Mouse (Mus musculus) MN1 (cell line): Measurements from ENCODE around the gene Kdf1.

ENCODE experiments used
- DNase-seq: peaks from one replicate; pipeline ENCODE4 v3.0.0-alpha.2; 2016; ENCODE audit warnings: low spot score

The Kdf1 gene

GRCm38 (mm10) chr4:133518601-133519368 lies at the start of gene Kdf1:
Kdf1 (plus strand) TSS chr4:133518963.
- DNase-seq: no peak

DNA sequence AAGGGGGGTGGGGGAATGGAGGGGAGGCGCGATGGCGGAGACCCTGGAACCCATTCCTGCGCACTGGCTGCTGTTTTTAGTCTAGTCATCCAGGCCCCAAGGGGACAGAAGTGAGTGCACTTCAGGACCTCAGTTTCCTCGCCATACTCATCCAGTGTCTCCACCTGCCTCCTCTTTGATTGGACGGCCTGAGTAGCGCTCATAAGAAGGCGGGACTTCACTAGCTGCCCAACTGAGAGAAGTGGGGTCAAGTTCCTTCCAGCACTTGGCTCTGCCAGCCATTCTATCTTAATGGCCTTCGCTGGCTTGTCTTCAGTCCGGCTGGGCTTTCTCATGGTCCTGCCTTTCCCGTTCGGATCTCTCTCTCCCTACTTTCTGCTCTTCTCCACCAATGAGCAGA lies 49.6 kb upstream of the Kdf1 start:
- no peak for DNase-seq

DNA sequence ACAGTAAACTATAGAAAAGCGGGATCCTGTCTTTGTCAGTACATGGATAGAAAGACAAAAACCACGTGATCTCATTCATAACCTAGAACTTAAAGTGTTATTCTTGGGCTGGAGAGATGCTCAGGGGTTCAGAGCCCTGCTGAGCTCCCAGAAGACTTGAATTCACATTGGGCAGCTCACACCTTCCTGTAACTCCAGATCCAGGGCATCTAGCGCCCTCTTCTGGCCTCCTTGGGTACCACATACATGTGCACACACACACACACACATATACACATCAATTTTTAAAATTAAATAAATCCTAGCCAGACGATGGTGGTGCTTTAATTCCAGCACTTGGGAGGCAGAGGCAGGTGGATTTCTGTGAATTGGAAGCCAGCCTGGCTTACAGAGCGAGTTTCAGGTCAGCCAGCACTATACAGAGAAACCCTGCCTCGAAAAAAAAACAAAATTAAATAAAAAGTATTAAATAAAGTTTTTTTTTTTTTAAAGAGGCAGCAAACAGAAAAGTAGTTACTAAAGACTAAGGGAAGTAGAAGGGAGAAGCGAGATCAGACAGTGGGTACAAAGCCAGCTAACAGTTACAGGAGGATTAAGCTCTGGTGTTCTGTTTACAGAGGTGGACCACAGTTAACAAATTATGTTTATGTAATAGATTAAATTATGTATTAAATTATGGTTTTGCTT lies 47.5 kb upstream of the Kdf1 start:
- DNase-seq: no peak

GRCm38 (mm10) chr4:133473833-133474232 lies 44.9 kb upstream of the Kdf1 start:
- no peak for DNase-seq

DNA sequence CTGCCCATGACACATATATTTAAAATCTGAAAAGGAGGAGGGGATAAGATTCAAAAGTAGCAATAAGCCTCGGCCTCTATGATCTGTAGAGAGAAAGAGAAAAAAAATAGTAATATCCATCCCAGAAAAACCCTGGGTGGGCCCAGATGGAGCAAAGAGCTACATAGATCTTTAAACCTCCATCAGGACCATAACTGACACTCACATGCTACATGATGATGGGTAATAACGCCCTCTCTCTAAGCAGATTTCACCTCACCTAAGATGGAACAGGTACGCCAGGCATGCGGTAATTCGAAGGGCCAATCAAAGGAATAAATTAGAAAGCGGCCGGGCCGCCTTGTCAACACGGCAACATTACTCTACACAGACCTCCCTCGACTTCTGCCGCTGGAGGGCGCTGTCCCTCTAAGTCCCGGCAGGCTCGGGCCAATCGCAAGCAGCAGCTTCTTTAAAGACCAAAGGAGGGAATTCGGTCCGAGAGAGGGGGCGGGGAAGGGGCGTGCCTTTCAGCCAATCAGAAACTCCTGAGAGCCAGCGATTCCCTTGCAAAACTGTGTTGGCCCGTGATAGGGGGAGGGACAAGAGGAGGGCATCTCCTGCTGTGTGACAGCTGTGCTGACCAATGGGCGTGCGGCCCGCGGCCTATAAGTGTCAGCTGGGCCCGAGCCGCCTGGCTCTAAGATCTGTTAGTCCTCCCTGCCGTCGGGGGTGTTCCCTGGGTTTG lies 39.1 kb upstream of the Kdf1 start, which contains the start of gene Tent5b:
TSS of gene Tent5b (plus strand) at position 675 of the 727 bp plus-strand sequence.
- DNase-seq: peak; percentile 99

DNA sequence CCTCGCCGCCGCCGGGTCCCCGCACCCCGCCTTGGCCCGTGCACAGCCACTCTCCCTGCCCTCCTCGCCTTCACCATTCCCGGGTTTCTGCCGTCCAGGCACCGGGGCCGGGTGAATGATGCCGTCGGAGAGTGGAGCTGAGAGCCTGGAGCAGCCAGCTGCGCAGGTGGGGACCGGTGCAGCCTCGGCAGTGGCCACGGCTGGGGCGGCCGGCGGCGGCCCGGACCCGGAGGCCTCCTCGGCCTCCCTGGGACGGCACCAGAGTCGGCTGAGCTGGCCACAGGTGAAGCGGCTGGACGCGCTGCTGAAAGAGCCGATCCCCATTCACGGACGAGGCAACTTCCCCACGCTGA lies 38.6 kb upstream of the Kdf1 start:
- DNase-seq: no peak

- DNase-seq: no peak
These were observed 38.0 kb upstream of the Kdf1 start for GRCm38 (mm10) chr4:133480754-133481153.

DNA sequence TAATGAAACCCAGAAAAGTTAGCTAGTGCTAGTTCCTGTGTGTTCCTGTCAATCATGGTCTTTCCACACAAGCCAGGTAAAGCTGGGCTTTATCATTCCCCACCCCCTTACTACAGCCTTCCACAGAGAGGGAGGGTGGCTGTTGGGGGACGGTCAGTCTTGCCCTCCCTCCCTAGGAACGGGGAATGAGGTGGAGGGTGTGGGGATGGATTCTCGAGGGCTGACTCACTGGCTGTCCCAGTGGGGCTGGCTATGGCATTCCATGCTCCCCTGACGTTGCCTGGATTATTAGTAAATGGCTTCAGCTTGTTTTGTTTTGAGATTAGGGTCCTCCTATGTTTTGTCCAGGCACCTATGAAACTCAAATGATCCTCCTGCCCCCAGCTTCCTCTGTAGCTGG lies 37.3 kb upstream of the Kdf1 start:
- DNase-seq: peak; percentile 29

DNA sequence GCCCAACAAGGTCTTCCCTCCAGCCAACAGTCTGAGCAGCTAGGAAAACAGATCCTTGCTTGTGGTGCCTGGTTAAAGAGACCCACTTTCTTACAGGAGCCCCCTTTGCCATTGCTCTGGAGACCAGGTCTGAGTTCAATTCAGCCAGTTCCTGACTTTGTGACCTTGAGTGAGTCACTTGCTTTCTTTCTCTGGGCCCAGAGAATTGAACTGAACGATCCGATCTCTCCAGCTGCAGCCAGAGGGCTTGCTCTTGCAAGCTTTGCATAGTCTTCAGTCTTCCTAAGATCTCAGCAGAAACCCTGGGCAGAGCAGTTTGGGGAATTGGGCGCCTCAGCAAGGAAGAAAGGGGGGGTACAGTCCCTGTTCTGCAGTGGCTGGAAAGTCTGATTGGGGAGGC lies 36.3 kb upstream of the Kdf1 start:
- DNase-seq: no peak

DNA sequence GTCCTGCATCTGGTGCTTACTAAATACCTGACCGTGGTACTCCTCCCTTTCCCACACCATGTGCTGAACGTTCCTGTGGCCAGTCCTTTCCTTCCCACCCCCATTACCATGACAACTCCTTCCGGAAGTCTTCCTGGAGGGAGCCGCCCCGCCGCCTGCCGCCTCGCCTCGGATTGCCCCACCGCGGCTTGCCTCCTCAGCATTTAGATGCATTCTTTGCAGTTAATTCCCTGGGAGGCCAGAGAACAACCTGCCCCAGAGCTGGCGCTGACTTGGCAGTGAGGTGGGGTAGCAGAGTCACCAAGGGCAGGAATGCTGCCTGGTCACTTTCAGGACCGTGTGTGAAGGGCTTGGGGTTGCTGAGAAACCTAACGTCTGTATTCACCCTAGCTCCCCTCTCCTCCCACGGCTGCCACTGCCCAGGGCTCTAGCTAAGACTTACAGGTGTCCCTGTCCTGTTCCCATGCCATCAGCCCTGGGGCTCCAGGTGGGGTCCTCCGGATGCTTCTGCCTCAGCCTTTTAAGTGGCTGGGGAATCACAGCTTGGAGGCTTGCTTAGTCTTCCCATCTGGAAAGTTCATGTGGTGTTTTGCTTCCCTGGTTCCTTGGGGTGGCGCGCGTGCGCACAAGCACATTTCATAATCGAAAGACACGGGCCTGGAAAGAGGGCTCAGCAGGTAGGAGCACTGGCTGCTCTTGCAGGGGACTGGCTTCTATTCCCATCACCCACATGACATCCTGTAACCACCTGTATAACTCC lies 34.3 kb upstream of the Kdf1 start:
- peak; percentile 52 for DNase-seq

DNA sequence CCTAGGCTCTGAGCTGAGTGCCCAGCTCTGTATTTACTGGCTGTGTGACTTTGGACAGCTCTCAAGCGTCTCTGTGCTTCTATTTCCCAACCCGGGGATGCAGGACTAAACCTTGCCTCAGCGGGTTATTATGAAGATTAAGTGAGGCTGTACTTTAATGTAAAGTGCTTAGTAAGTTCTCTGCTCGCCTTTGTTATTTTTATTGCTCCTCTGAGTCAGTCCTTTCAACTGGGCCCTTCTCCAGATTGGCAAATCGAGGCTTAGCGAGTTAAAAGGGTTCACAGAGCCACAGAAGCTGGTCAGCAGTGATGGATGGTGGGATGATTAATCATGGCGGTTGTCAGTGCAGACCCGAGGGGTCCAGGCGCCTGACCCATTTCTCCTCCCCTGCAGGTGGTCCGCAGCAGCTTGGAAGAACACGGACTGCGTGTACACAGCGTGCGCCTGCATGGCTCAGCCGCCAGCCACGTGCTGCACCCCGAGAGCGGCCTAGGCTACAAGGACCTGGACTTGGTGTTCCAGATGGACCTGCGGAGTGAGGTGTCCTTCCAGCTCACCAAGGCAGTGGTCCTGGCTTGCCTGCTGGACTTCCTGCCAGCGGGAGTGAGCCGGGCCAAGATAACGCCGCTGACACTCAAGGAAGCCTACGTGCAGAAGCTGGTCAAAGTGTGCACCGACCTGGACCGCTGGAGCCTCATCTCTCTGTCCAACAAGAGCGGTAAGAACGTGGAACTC lies 32.9 kb upstream of the Kdf1 start:
- no peak for DNase-seq

DNA sequence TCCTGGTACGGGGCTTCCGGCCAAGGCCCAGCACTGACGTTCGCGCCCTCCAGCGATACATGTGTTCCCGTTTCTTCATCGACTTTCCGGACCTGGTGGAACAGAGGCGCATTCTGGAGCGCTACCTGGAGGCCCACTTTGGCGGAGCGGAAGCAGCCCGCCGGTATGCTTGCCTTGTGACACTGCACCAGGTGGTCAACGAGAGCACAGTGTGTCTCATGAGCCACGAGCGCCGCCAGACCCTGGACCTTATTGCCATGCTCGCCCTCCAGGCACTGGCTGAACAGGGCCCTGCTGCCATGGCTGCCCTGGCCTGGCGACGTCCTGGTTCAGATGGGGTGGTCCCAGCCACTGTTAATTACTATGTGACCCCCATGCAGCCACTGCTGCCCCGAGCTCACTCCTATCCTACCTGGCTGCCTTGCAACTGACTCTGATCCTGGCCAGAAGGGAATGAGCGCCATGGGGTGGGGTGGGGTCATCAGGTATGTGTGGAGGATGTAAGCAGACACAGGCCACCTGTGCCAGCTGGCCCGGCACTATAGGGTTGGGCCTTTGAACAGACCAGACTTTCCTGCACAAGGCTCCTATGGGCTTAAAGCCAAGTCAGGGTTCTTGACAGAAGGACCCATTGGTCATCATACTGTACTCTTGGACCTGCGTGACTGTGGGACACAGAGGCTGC lies 31.9 kb upstream of the Kdf1 start:
- DNase-seq: no peak

GRCm38 (mm10) chr4:133488619-133489392 lies 30.0 kb upstream of the Kdf1 start:
- DNase-seq: no peak

DNA sequence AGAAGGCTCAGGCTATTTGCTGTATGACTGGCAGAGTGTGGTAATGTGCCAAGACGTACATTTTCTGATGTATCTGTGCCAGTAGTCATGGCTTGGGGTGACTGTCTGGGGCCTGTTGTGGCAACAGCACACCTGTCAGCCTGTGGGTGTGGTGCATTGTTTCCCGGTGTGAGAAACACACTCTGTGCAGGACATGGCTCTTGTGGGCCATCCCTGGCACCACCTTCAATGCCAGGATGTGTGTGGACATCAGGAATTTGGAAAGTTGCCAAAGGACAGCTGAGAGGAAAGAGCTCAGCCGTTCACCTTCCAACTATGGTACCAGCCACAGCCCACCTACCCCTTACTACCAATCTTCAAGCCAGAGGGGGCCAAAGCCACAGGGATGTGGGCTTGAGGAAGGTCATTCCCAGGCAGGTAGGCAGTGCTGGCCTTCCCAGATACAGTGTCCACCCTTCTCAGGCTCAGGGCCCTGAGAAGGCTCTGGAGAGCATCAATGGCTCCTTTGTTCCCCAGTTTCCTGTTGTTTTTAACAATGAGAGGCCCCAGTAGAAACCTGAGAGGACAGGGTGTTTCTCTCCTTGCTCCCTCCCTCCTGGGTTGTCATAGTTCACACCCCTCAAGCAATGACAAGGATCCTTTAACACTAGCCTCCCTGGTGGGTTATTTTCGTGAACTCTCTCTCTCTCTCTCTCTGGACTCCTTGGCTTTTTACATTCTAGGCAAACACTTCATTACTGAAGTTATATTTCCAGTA lies 29.1 kb upstream of the Kdf1 start:
- DNase-seq: peak; percentile 42

GRCm38 (mm10) chr4:133491800-133492199 lies 27.0 kb upstream of the Kdf1 start:
- DNase-seq: peak; percentile 56

DNA sequence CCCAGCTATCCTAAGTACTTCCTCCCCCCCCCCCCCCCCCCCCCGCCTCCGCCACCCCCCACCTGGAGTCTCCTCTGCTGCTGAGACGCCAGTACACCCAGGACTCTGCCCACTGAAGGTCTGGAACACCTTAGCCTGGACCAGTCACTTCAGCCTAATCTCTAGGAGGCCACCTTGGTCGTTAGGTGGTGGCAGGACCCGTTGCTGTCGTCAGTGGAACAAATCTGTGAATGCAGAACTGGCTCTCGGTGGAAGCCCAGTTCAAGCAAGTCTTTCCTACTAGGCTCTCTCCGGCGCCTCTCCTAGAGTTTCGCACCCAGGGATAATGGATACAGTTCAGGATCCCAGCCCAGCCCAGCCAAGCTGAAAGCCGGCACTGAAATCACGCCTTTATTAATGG lies 24.9 kb upstream of the Kdf1 start:
- DNase-seq: peak; percentile 24

GRCm38 (mm10) chr4:133494432-133494831 lies 24.3 kb upstream of the Kdf1 start:
- peak; percentile 91 for DNase-seq

DNA sequence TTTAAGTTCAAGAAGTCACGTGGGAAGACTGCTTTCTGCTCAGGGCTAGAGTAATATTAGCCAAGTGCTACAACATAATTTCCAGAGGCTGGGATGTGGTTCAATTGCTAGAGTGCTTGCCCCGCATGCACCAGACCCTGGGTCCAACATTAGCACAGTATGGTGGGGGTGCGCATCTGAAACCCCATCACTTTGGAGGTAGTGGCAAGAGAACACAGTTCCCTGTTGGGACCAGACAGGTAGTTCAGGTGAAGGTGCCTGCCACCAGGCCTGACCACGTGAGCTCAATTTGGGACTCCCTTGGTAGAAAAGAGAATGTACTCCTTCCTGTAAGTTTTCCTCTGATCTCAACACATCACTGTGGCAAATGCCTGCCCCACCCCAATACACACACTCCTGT lies 23.9 kb upstream of the Kdf1 start:
- no peak for DNase-seq

DNA sequence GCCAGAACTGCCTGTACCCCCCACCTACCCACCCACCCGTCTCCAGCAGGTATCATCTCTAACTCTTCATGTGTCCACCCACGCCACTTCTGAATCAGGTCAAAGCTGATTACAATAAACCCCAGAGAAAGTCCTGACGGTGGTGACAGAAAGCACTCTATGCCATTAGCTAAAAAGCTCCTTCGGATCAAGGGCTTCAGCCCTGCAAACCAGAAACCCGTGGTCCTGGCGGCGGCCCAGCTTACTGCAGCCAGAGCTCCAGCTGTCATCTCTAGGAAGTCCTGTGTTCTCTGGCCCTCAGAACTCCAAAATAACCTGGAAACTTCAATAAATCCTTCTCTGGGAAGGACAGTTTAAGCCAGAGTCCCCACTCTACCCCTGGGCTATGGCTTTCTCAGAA lies 23.1 kb upstream of the Kdf1 start:
- peak; percentile 64 for DNase-seq
